Mouse (Mus musculus): Measurements from ENCODE around the gene Wwox. TPM values are rescaled to one million over a fixed set of nuclear protein-coding genes. Genes with fewer than 3 reads are reported as not detected.

Gene Wwox
- polyA plus RNA-seq, 1 experiment from 2014 or later, result 11.3 TPM

- H3K27ac ChIP-seq (replicated peaks in 1 of 2; ENCODE audit: control insufficient read depth in 1 of 2, insufficient read depth in 1 of 2, low read depth in 2 of 2, low read length in 2 of 2), result no peak overlapping the region
- H3K4me1 ChIP-seq (ENCODE audit: control insufficient read depth in 2 of 2, insufficient read depth in 2 of 2, low read length in 2 of 2), result peaks cover 11 to 26% of the 10 kb centered on the region in 2 experiments
- no peak overlapping the region for H3K4me3 ChIP-seq (ENCODE audit: control insufficient read depth in 1 of 2, insufficient read depth in 1 of 2, low read depth in 1 of 2, low read length in 2 of 2)
- no peaks in the 10 kb centered on the region for H3K9me3 ChIP-seq (ENCODE audit: control insufficient read depth, low read length)
- no peak for ATAC-seq (ENCODE audit: insufficient number of reproducible peaks, insufficient read depth, low FRiP score, low read depth)
- no peak overlapping the region for H3K9ac ChIP-seq (ENCODE audit: low read length)
- no peaks in the 10 kb centered on the region for H3K27me3 ChIP-seq (ENCODE audit: control insufficient read depth, insufficient read depth, low read length)
- 83% methylated on average over 7 of the region's 7 CpGs for WGBS
- H3K36me3 ChIP-seq (ENCODE audit: control insufficient read depth, insufficient read depth, low read length), result no peaks in the 10 kb centered on the region
- H3K4me2 ChIP-seq (ENCODE audit: low read length), result no peak overlapping the region
Observed at GRCm38 (mm10) chr8:115007280-115007679, 567.8 kb downstream of the Wwox start.

GRCm38 (mm10) chr8:115008624-115009620 is 569.5 kb downstream of the Wwox start:
- 69% methylated on average over 9 of the region's 9 CpGs for WGBS
- no peak overlapping the region for H3K4me2 ChIP-seq (ENCODE audit: low read length)
- peaks cover 11 to 26% of the 10 kb centered on the region in 2 experiments for H3K4me1 ChIP-seq (ENCODE audit: control insufficient read depth in 2 of 2, insufficient read depth in 2 of 2, low read length in 2 of 2)
- H3K9ac ChIP-seq (ENCODE audit: low read length), result no peak overlapping the region
- no peak overlapping the region for H3K4me3 ChIP-seq (ENCODE audit: control insufficient read depth in 1 of 2, insufficient read depth in 1 of 2, low read depth in 1 of 2, low read length in 2 of 2)
- no peaks in the 10 kb centered on the region for H3K9me3 ChIP-seq (ENCODE audit: control insufficient read depth, low read length)
- H3K36me3 ChIP-seq (ENCODE audit: control insufficient read depth, insufficient read depth, low read length), result no peaks in the 10 kb centered on the region
- no peak for ATAC-seq (ENCODE audit: insufficient number of reproducible peaks, insufficient read depth, low FRiP score, low read depth)
- H3K27me3 ChIP-seq (ENCODE audit: control insufficient read depth, insufficient read depth, low read length), result no peaks in the 10 kb centered on the region
- no peak overlapping the region; a peak in 2 of 4 replicates for H3K27ac ChIP-seq (replicated peaks in 1 of 2; ENCODE audit: control insufficient read depth in 1 of 2, insufficient read depth in 1 of 2, low read depth in 2 of 2, low read length in 2 of 2)

- ATAC-seq (ENCODE audit: insufficient number of reproducible peaks, insufficient read depth, low FRiP score, low read depth), result no peak
- H3K36me3 ChIP-seq (ENCODE audit: control insufficient read depth, insufficient read depth, low read length), result no peaks in the 10 kb centered on the region
- H3K9ac ChIP-seq (ENCODE audit: low read length), result no peak overlapping the region
- WGBS, result 45% methylated on average over 9 of the region's 9 CpGs
- H3K4me1 ChIP-seq (ENCODE audit: control insufficient read depth in 2 of 2, insufficient read depth in 2 of 2, low read length in 2 of 2), result peaks cover 11 to 26% of the 10 kb centered on the region in 2 experiments
- H3K4me3 ChIP-seq (ENCODE audit: control insufficient read depth in 1 of 2, insufficient read depth in 1 of 2, low read depth in 1 of 2, low read length in 2 of 2), result no peak overlapping the region
- no peak overlapping the region for H3K4me2 ChIP-seq (ENCODE audit: low read length)
- 0 out of 4 replicates have a peak overlapping the region, but pooled peaks of 1 of the 2 experiments have one; percentile 9 for H3K27ac ChIP-seq (replicated peaks in 1 of 2; ENCODE audit: control insufficient read depth in 1 of 2, insufficient read depth in 1 of 2, low read depth in 2 of 2, low read length in 2 of 2)
- H3K9me3 ChIP-seq (ENCODE audit: control insufficient read depth, low read length), result no peaks in the 10 kb centered on the region
- H3K27me3 ChIP-seq (ENCODE audit: control insufficient read depth, insufficient read depth, low read length), result no peaks in the 10 kb centered on the region
Observed at GRCm38 (mm10) chr8:115009897-115010768, 570.7 kb downstream of the Wwox start.

- H3K9me3 ChIP-seq (ENCODE audit: control insufficient read depth, low read length), result no peaks in the 10 kb centered on the region
- WGBS, result 80% methylated on average over 9 of the region's 9 CpGs
- 0 out of 4 replicates have a peak overlapping the region, but pooled peaks of 1 of the 2 experiments have one; percentile 9 for H3K27ac ChIP-seq (replicated peaks in 1 of 2; ENCODE audit: control insufficient read depth in 1 of 2, insufficient read depth in 1 of 2, low read depth in 2 of 2, low read length in 2 of 2)
- no peak overlapping the region for H3K4me2 ChIP-seq (ENCODE audit: low read length)
- H3K4me1 ChIP-seq (ENCODE audit: control insufficient read depth in 2 of 2, insufficient read depth in 2 of 2, low read length in 2 of 2), result peaks cover 11 to 26% of the 10 kb centered on the region in 2 experiments
- H3K36me3 ChIP-seq (ENCODE audit: control insufficient read depth, insufficient read depth, low read length), result no peaks in the 10 kb centered on the region
- no peak for ATAC-seq (ENCODE audit: insufficient number of reproducible peaks, insufficient read depth, low FRiP score, low read depth)
- no peak overlapping the region for H3K9ac ChIP-seq (ENCODE audit: low read length)
- no peak overlapping the region for H3K4me3 ChIP-seq (ENCODE audit: control insufficient read depth in 1 of 2, insufficient read depth in 1 of 2, low read depth in 1 of 2, low read length in 2 of 2)
- H3K27me3 ChIP-seq (ENCODE audit: control insufficient read depth, insufficient read depth, low read length), result no peaks in the 10 kb centered on the region
Observed at GRCm38 (mm10) chr8:115010769-115011073, 571.3 kb downstream of the Wwox start.

GRCm38 (mm10) chr8:115019661-115020060 is 580.2 kb downstream of the Wwox start:
- WGBS, result 24% methylated on average over 15 of the region's 15 CpGs
- no peaks in the 10 kb centered on the region for H3K36me3 ChIP-seq (ENCODE audit: control insufficient read depth, insufficient read depth, low read length)
- H3K9me3 ChIP-seq (ENCODE audit: control insufficient read depth, low read length), result no peaks in the 10 kb centered on the region
- peak overlapping the region; percentile 13; the same call in 1 of the 2 replicates for H3K9ac ChIP-seq (ENCODE audit: low read length)
- no peak for ATAC-seq (ENCODE audit: insufficient number of reproducible peaks, insufficient read depth, low FRiP score, low read depth)
- H3K27ac ChIP-seq (replicated peaks in 1 of 2; ENCODE audit: control insufficient read depth in 1 of 2, insufficient read depth in 1 of 2, low read depth in 2 of 2, low read length in 2 of 2), result no peak overlapping the region
- peaks cover 7 to 9% of the 10 kb centered on the region in 2 experiments for H3K4me1 ChIP-seq (ENCODE audit: control insufficient read depth in 2 of 2, insufficient read depth in 2 of 2, low read length in 2 of 2)
- H3K4me3 ChIP-seq (ENCODE audit: control insufficient read depth in 1 of 2, insufficient read depth in 1 of 2, low read depth in 1 of 2, low read length in 2 of 2), result no peak overlapping the region
- H3K27me3 ChIP-seq (ENCODE audit: control insufficient read depth, insufficient read depth, low read length), result no peaks in the 10 kb centered on the region
- peak overlapping the region; percentile 54 for H3K4me2 ChIP-seq (ENCODE audit: low read length)

GRCm38 (mm10) chr8:115021731-115022130 is 582.3 kb downstream of the Wwox start:
- H3K27ac ChIP-seq (replicated peaks in 1 of 2; ENCODE audit: control insufficient read depth in 1 of 2, insufficient read depth in 1 of 2, low read depth in 2 of 2, low read length in 2 of 2), result no peak overlapping the region
- H3K36me3 ChIP-seq (ENCODE audit: control insufficient read depth, insufficient read depth, low read length), result no peaks in the 10 kb centered on the region
- H3K9me3 ChIP-seq (ENCODE audit: control insufficient read depth, low read length), result no peaks in the 10 kb centered on the region
- H3K4me2 ChIP-seq (ENCODE audit: low read length), result no peak overlapping the region
- no peak for ATAC-seq (ENCODE audit: insufficient number of reproducible peaks, insufficient read depth, low FRiP score, low read depth)
- 91% methylated on average over 8 of the region's 8 CpGs for WGBS
- H3K27me3 ChIP-seq (ENCODE audit: control insufficient read depth, insufficient read depth, low read length), result no peaks in the 10 kb centered on the region
- H3K4me1 ChIP-seq (ENCODE audit: control insufficient read depth in 2 of 2, insufficient read depth in 2 of 2, low read length in 2 of 2), result peaks cover 7 to 16% of the 10 kb centered on the region in 2 experiments
- no peak overlapping the region for H3K4me3 ChIP-seq (ENCODE audit: control insufficient read depth in 1 of 2, insufficient read depth in 1 of 2, low read depth in 1 of 2, low read length in 2 of 2)
- H3K9ac ChIP-seq (ENCODE audit: low read length), result no peak overlapping the region

- no peak overlapping the region for H3K4me3 ChIP-seq (ENCODE audit: control insufficient read depth in 1 of 2, insufficient read depth in 1 of 2, low read depth in 1 of 2, low read length in 2 of 2)
- H3K9ac ChIP-seq (ENCODE audit: low read length), result no peak overlapping the region
- 79% methylated on average over 4 of the region's 4 CpGs for WGBS
- no peak overlapping the region for H3K27ac ChIP-seq (replicated peaks in 1 of 2; ENCODE audit: control insufficient read depth in 1 of 2, insufficient read depth in 1 of 2, low read depth in 2 of 2, low read length in 2 of 2)
- H3K4me2 ChIP-seq (ENCODE audit: low read length), result no peak overlapping the region
- no peak for ATAC-seq (ENCODE audit: insufficient number of reproducible peaks, insufficient read depth, low FRiP score, low read depth)
- no peaks in the 10 kb centered on the region for H3K9me3 ChIP-seq (ENCODE audit: control insufficient read depth, low read length)
- no peaks in the 10 kb centered on the region for H3K27me3 ChIP-seq (ENCODE audit: control insufficient read depth, insufficient read depth, low read length)
- peaks cover 7 to 16% of the 10 kb centered on the region in 2 experiments for H3K4me1 ChIP-seq (ENCODE audit: control insufficient read depth in 2 of 2, insufficient read depth in 2 of 2, low read length in 2 of 2)
- no peaks in the 10 kb centered on the region for H3K36me3 ChIP-seq (ENCODE audit: control insufficient read depth, insufficient read depth, low read length)
Observed at GRCm38 (mm10) chr8:115024062-115024461, 584.6 kb downstream of the Wwox start.
